Mouse (Mus musculus) adrenal gland, adult 8-10 months (tissue): ENCODE measurements around the gene Fam162a. TPM values are rescaled to one million over a fixed set of nuclear protein-coding genes. Genes with fewer than 3 reads are reported as not detected.
"Not testable (repeated sequence)": the region's sequence is repeated elsewhere in the genome, so short reads cannot be mapped to it uniquely, and the experiment has no call there.

ENCODE experiments used
- DNase-seq: peaks from one replicate; pipeline ENCODE4 v3.0.0; 2022
- total RNA-seq, 4 experiments: library from RNA; stranded (reverse); gene quantifications; 2 replicates each; pipeline ENCODE4 v1.2.4; 2022

Fam162a gene
- total RNA-seq: 100 to 1,000 TPM; 117 to 219 (median 160) TPM

DNA sequence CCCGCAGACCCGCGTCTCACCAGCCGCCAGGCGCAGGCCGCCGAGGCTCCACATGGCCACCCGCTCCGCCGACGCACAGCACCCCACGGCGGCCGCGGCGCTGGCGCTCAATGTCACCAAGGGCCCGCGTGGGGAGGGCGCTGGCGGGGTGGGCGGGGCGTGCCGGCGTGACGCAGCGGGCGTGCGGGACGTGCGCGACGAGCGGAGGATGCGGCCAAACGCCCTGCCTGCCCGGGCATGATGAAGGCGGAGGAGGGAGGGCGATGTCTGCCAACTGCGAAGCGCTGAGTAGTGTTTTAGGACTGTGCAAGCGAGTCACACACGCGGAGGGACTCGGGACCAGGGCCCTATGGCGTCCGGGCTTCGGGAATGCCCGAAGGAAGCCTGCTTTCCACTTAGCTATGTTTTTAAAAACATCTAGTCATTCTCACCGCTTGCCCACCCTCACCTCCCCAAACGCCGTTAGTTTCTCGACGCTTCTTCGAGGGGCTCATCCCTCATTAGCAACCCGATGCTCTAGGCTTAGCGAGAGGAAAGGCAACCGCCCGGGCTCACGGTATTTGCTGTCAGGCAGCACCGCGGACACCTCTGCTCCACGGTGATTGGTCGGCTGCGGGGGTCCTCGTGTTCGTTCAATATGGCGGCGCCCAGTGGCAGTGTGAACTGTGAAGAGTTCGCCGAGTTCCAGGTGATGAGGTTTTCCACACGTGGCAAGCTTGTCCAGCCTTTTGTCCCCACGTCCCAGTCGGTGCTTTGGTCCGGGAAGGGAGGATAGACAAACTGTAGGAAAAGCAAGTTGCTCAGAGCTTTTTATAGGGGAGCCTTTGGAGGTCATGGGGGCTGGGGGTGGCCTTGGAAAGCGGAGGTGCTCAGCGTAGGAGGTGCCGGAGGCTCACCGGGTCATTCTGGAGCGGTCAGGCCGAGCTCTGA lies at the start of gene Fam162a, which contains the start of gene Ccdc58:
Fam162a (minus strand) TSS at position 145 of the 930 bp plus-strand sequence.
Ccdc58 (plus strand) TSS at position 236 of the 930 bp plus-strand sequence.
- peak; percentile 89 for DNase-seq

- not testable (repeated sequence) for DNase-seq
Measured at GRCm38 (mm10) chr16:36115751-36116150, 44.4 kb upstream of the Fam162a start.

GRCm38 (mm10) chr16:36111486-36111885 lies 40.1 kb upstream of the Fam162a start:
- not testable (repeated sequence) for DNase-seq

DNA sequence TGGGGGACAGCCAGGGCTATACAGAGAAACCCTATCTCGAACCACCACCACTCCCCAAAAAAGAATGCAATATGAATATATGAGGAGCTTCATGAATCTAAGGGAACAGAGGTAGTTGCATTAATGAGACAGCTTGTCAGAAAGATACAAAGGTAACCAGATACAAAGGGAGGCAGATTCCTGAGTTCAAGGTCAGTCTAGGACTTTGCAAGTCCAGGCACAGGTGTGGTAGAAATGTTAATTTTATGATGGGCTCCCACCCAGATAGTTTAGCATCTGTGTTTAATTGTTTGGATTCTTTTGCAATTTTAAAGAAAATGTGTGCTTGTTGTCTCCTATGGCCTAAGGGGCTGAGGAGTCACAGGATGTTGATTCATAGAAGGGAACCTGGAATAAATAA lies 30.8 kb upstream of the Fam162a start:
- DNase-seq: no peak

- no peak for DNase-seq
Measured at GRCm38 (mm10) chr16:36101526-36101925, 30.1 kb upstream of the Fam162a start.

GRCm38 (mm10) chr16:36097813-36098499 lies 26.6 kb upstream of the Fam162a start:
- DNase-seq: not testable (repeated sequence)

- DNase-seq: no peak
Measured at GRCm38 (mm10) chr16:36094079-36094478, 22.7 kb upstream of the Fam162a start.

- no peak for DNase-seq
Measured at GRCm38 (mm10) chr16:36090785-36091509, 19.6 kb upstream of the Fam162a start.

- no peak for DNase-seq
Measured at GRCm38 (mm10) chr16:36089850-36090616, 18.6 kb upstream of the Fam162a start.

DNA sequence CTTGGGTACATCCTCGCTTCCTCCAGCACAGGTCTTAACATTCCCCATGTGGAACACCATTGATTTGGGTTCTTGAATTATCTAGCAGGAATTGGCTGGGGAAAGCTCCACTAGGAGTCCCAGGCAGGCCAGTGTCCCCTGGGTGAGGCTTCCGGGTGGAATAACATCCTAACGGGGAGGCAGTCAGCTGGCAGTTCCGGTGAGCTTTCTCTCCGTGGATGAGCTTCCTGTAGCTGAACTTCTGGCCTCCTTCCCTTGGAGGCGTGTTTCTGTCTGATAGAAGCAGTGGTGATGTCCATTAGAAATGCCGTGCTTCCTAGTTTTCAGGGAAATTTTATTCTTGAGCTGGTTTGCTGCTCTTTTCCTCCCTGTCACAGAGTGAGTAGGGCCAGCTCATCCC lies 17.7 kb upstream of the Fam162a start:
- DNase-seq: no peak

GRCm38 (mm10) chr16:36087846-36088245 lies 16.5 kb upstream of the Fam162a start:
- no peak for DNase-seq

GRCm38 (mm10) chr16:36079916-36080315 lies 8.5 kb upstream of the Fam162a start:
- DNase-seq: peak; percentile 31

DNA sequence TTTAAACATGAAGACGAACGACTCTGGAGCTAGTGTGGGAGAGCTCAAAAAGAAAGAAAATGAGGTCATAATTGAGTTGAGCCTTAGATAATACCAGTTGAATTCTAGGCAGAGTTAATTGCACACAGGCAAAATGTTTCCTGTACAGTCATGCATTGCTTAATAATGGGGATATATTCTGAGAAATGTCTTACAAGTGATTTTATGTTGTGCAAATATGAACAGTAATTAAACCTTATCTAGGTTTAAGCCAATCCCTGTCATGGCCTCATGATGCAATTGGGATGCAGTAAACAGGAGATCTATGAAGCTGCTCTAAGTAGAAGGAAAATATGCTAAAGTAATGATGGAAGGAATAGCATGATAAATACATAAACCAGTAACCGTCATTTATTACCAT lies 3.4 kb upstream of the Fam162a start:
- no peak for DNase-seq

- DNase-seq: no peak
Measured at GRCm38 (mm10) chr16:36072410-36073011, 1.1 kb upstream of the Fam162a start.

GRCm38 (mm10) chr16:36071071-36071449 lies 334 bp downstream of the Fam162a start:
- DNase-seq: no peak

GRCm38 (mm10) chr16:36069819-36070575 lies 1.4 kb downstream of the Fam162a start:
- no peak for DNase-seq

DNA sequence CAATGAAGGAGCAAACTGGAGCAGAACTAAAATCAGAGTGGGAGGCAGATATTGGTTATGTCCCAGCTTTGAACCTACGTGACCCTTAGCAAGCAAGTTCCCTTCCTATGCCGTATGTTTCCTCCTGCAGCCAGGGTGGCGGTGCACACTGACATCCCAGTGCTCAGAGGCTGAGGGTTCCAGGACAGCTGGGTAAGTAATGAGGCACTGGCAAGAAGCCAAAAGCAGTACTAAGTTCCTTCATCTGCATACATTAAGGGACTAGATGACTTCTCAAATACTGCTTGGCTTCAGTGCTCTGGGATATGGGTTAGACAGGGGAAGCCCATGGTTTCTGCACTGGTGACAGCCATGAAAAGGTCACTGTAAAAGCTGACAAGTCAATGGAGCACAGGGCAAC lies 3.0 kb downstream of the Fam162a start:
- no peak for DNase-seq

DNA sequence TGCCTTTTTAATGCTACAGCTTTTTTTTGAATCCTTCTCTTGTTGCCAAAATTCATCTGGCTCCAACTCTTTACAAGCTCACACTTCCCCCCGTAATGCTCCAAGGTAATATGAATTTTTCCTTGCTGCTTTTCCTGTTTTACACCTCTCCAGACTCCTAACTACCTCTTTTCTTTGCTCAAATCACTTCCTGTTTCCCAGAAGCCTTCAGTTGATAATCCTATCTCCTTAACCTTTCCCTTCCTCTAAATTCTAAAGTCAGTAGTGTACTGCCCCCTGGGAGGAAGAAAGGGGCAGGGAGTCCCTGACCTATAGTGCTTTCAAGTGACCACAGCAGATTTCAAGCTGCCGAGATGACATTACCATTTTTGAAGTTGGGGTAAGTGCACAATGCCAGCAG lies 3.7 kb downstream of the Fam162a start:
- no peak for DNase-seq

DNA sequence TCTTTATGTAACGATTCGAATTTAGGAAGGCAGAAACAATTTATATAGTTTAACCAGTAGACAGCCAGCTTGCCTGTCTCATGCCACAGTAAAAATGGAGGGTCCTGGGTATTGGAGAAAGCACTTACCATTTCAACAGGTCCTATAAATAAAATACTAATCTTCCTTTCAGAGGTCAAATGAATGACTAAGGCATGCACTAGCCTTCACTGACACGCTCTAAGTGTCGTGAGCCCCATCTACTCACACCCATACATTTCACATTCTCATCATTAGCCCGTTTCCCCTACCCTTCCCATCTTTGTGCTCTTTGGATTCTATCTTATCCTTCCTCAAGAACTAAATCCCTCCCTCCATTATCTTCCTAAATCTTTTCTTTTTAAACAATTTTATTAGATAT lies 6.5 kb downstream of the Fam162a start:
- no peak for DNase-seq

DNA sequence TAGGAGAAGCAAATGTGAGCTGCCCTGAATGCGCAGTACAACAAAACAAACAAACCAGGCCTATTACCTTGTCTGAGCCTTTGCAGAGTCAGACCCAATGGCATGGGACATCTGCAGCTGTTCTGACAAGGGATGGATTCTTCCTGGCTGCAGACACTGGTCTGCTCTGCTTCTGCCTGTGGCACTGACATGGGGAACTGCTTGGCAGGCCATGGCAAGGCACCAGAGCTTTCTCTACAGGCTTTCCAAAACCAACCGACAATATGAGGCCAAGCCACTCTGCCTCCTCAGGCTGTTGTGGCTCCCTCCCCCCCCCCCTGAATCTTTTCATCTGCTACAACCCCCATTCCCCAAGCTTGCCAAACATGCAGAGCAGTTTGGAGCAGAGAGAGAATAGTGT lies 8.1 kb downstream of the Fam162a start:
- no peak for DNase-seq

- DNase-seq: not testable (repeated sequence)
Measured at GRCm38 (mm10) chr16:36062534-36062933, 8.9 kb downstream of the Fam162a start.
